Mouse (Mus musculus) liver, embryonic 16.5 days (tissue): ENCODE results near the gene Gmppa. TPM values are rescaled to one million over a fixed set of nuclear protein-coding genes. Genes with fewer than 3 reads are reported as not detected.

ENCODE experiments used
- ATAC-seq: fragments of 200-750 bp; cut with Nextera tagmentation; 2 replicates; pipeline ENCODE4 v1.8.0; 2017; ENCODE audit warnings: low read depth, mild to moderate bottlenecking, moderate number of reproducible peaks, moderate library complexity
- H3K27ac ChIP-seq: fragments of 300-500 bp; sonication (generic); 2 replicates; pipeline ENCODE4 v1.5.1; 2014; ENCODE audit warnings: mild to moderate bottlenecking, low read length
- H3K27me3 ChIP-seq: fragments of 300-500 bp; sonication (generic); 2 replicates; pipeline ENCODE4 v1.6.1; 2014; ENCODE audit warnings: low read depth, low read length, mixed read lengths; ENCODE audit not compliant: control insufficient read depth, insufficient read depth
- H3K36me3 ChIP-seq: fragments of 300-500 bp; sonication (generic); 2 replicates; pipeline ENCODE4 v1.6.1; 2014; ENCODE audit warnings: mild to moderate bottlenecking; ENCODE audit not compliant: control insufficient read depth, insufficient read depth
- H3K4me1 ChIP-seq: fragments of 300-500 bp; sonication (generic); 2 replicates; pipeline ENCODE4 v1.6.1; 2014; ENCODE audit warnings: low read depth, low read length, mixed read lengths; ENCODE audit not compliant: control insufficient read depth
- H3K4me2 ChIP-seq: fragments of 300-500 bp; sonication (generic); 2 replicates; pipeline ENCODE4 v1.6.1; 2014; ENCODE audit warnings: low read depth, low read length, mixed read lengths
- H3K4me3 ChIP-seq: fragments of 300-500 bp; sonication (generic); 2 replicates; pipeline ENCODE4 v1.5.1; 2014; ENCODE audit warnings: low read depth, mild to moderate bottlenecking, low read length
- H3K9ac ChIP-seq: fragments of 300-500 bp; sonication (generic); 2 replicates; pipeline ENCODE4 v1.6.1; 2014; ENCODE audit warnings: low read depth, low read length
- H3K9me3 ChIP-seq: fragments of 300-500 bp; sonication (generic); replicated peaks from 2 replicates; pipeline ENCODE4 v1.6.1; 2016; ENCODE audit warnings: low read length; ENCODE audit not compliant: control insufficient read depth
- WGBS: fragments of 180-500 bp; shearing (Covaris S2); extraction: QIAGEN DNeasy Blood & Tissue Kit; methylation state at CpG from one replicate; pipeline ENCODE4 v1.1.7; 2014; ENCODE audit not compliant: insufficient replicate concordance; 5-methylcytosine and 5-hydroxymethylcytosine counted together
- polyA plus RNA-seq: library from polyadenylated mRNA; unstranded; fragments of >200 nt; fragmentation: Nextera tagmentation; extraction: Ambion mirVana; gene quantifications from 2 replicates; pipeline ENCODE4 v1.2.1, GENCODE M21; 2015

Gmppa gene
- polyA plus RNA-seq, 1 experiment from 2014 or later: 35.7 TPM

DNA sequence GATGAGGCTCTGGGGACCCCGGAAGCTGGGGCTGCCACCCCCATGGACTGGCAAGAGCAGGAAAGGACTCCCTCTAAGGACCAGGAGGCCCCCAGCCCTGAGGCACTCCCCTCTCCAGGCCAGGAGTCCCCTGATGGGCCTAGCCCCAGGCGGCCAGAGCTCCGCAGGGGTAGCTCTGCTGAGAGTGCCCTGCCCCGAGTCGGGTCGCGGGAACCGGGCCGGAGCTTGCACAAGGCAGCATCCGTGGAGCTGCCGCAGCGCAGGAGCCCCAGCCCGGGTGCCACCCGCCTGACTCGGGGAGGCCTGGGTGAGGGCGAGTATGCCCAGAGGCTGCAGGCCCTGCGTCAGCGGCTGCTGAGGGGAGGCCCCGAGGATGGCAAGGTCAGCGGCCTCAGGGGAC, 13.9 kb upstream of the Gmppa start:
- no peak for ATAC-seq
- Histone ChIP-seq H3K27ac (no peak overlapping the region), H3K36me3 (no peaks in the 10 kb centered on the region), H3K4me3 (no peak overlapping the region), H3K4me1 (no peaks in the 10 kb centered on the region; the same call in none of the 2 replicates), H3K9ac (no peak overlapping the region), H3K4me2 (no peak overlapping the region), H3K9me3 (no peaks in the 10 kb centered on the region), H3K27me3 (peaks cover 51% of the 10 kb centered on the region)
- WGBS: 16% methylated on average over 20 of the region's 20 CpGs

DNA sequence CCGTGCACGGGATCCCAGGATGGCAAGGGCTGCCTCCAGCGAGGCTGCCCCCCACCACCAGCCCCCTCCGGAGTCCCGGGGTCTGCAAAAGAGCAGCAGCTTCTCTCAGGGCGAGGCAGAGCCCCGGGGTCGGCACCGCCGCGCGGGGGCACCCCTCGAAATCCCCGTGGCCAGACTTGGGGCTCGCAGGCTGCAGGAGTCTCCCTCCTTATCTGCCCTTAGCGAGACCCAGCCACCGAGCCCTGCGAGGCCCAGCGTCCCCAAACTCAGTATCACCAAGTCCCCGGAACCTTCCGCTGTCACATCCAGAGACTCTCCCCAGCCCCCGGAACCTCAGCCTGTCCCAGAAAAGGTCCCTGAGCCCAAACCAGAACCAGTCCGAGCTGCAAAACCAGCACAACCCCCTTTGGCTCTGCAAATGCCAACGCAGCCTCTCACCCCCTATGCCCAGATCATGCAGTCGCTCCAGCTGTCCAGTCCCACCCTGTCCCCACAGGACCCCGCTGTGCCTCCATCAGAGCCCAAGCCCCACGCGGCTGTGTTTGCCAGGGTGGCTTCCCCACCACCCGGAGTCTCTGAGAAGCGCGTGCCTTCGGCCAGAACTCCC, 13.4 kb upstream of the Gmppa start:
- H3K27me3 ChIP-seq: peaks cover 51% of the 10 kb centered on the region
- H3K27ac ChIP-seq: no peak overlapping the region
- no peaks in the 10 kb centered on the region for H3K36me3 ChIP-seq
- WGBS: 3% methylated on average over 32 of the region's 32 CpGs
- H3K4me3 ChIP-seq: peak overlapping the region; percentile 27
- no peak overlapping the region for H3K9ac ChIP-seq
- no peaks in the 10 kb centered on the region; the same call in none of the 2 replicates for H3K4me1 ChIP-seq
- no peak for ATAC-seq
- peak overlapping the region; percentile 55 for H3K4me2 ChIP-seq
- H3K9me3 ChIP-seq: no peaks in the 10 kb centered on the region

DNA sequence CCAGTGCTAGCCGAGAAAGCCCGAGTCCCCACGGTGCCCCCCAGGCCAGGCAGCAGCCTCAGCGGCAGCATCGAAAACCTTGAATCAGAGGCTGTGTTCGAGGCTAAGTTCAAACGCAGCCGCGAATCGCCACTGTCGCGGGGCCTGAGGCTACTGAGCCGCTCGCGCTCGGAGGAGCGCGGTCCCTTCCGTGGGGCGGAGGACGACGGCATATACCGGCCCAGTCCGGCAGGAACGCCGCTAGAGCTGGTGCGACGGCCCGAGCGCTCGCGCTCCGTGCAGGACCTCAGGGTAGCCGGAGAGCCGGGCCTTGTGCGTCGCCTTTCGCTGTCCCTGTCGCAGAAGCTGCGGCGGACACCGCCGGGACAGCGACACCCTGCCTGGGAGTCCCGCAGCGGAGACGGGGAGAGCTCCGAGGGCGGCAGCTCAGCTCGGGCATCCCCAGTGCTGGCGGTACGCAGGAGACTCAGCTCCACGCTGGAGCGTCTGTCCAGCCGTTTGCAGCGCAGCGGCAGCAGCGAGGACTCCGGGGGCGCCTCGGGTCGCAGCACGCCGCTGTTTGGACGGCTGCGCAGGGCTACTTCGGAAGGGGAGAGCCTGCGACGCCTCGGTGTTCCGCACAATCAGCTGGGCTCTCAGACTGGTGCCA, 12.8 kb upstream of the Gmppa start:
- Histone ChIP-seq H3K9me3 (no peaks in the 10 kb centered on the region), H3K4me1 (no peaks in the 10 kb centered on the region; the same call in none of the 2 replicates), H3K27ac (no peak overlapping the region), H3K36me3 (no peaks in the 10 kb centered on the region), H3K9ac (no peak overlapping the region), H3K4me3 (peak overlapping the region; percentile 27), H3K4me2 (peak overlapping the region; percentile 55), H3K27me3 (peaks cover 51% of the 10 kb centered on the region)
- peak; percentile 37; the same call in 1 of the 2 replicates for ATAC-seq
- 1% methylated on average over 71 of the region's 71 CpGs for WGBS

DNA sequence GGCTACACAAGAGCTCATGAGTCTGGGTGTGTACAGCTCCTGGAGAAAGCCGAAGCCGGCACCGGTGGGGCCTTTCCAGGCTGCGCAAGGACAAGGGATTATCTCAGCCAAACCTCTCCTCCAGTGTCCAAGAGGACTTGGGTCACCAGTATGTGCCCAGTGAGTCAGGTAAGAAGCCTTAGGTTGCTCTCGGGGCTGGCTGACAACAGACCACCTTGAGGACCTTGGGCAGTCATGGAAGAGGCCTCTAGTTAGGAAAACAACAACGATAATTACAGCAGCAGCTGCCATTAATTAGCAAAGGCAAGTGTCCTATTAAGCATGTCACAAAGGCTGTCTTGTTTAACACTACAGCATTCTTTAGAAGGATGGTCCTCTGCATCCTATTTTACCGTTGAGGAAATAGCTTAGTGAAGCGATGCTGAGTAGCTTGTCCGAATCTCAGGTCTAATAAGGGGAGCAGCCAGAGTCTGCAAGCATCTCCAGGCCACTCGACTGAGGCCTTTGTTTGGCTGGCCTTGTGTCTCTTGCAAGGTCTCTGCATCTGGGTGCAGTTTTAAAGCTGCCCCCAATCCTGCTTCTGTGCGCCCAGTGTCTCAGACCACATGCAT, 11.8 kb upstream of the Gmppa start:
- Histone ChIP-seq H3K9ac (no peak overlapping the region), H3K27ac (no peak overlapping the region), H3K36me3 (no peaks in the 10 kb centered on the region), H3K27me3 (peaks cover 51% of the 10 kb centered on the region), H3K4me1 (no peaks in the 10 kb centered on the region; the same call in none of the 2 replicates), H3K9me3 (no peaks in the 10 kb centered on the region), H3K4me2 (no peak overlapping the region), H3K4me3 (no peak overlapping the region)
- no peak for ATAC-seq
- 58% methylated on average over 11 of the region's 11 CpGs for WGBS

DNA sequence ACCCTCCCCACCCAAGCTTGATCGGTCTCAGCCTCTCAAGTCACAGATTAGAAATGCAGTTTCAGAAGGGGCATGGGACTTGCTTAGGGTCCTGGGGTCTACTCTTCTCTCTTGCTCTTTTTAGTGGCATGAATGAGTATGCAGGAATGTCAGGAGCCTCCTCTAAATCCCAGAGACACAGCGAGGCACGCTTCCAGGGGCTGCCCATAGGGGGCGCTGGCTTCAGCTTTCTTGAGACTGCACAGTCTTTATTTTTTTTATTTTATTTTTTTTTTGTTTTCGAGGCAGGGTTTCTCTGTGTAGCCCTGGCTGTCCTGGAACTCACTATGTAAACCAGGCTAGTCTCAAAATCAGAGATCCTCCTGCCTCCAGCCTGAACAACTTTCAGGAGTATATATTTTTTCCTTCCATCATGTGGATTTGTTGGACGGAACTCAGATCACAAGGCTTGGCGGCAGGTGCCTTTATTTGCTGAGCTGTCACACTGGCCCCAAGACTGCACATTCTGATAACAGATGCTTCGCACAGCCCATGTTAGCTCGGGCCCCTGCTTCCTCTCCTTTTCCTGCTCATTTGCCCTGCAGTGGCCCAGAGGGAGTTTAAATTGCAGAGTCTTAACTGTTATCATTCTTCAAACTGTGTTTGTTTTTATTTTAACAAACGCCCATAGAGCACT, 9.8 kb upstream of the Gmppa start:
- WGBS: 13% methylated on average over 10 of the region's 10 CpGs
- no peak for ATAC-seq
- H3K9ac ChIP-seq: no peak overlapping the region
- no peaks in the 10 kb centered on the region for H3K9me3 ChIP-seq
- H3K36me3 ChIP-seq: no peaks in the 10 kb centered on the region
- H3K27ac ChIP-seq: no peak overlapping the region
- H3K4me1 ChIP-seq: no peaks in the 10 kb centered on the region; the same call in none of the 2 replicates
- no peak overlapping the region for H3K4me3 ChIP-seq
- H3K27me3 ChIP-seq: peaks cover 48% of the 10 kb centered on the region
- no peak overlapping the region for H3K4me2 ChIP-seq

DNA sequence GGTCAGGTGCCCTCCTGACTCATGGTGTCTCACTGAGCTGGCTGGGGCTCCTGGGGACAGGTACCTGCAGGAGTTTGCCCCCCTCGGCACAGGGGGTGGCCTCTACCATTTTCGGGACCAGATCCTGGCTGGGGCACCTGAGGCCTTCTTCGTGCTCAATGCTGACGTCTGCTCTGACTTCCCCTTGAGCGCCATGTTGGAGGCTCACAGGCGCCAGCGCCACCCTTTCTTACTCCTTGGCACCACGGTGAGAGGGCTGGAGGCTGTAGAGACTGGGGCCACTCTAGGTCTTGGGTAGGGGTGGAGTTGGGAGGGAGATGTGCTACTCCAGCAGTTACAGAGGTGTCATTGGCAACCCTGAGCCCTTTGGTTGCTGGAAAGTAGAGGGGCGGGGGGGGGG, 3.1 kb downstream of the Gmppa start:
- Histone ChIP-seq H3K4me1 (peaks cover 13% of the 10 kb centered on the region), H3K36me3 (no peaks in the 10 kb centered on the region; the same call in 1 of the 2 replicates), H3K4me2 (no peak overlapping the region), H3K9ac (no peak overlapping the region), H3K27me3 (no peaks in the 10 kb centered on the region), H3K27ac (no peak overlapping the region), H3K4me3 (no peak overlapping the region), H3K9me3 (no peaks in the 10 kb centered on the region)
- ATAC-seq: no peak
- 80% methylated on average over 8 of the region's 9 CpGs for WGBS

DNA sequence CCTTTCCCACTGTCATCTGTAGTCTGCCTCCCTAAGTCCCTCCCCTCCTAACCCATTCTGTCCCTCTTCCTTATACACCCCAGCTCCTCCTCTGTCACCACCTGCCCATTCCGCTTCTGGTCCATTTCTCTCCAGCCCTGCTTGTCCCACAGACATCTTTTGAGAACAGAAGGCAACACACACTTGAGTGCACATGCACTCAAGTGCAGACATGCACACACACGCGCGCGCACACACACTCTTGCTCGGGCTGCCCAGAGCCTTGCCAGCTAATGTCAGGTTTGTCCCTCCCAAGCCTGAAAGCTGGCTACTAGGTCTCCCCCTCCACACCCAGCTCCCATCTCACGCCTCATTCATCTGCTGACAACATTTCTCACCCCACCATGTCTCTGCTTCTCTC, 4.9 kb downstream of the Gmppa start:
- peaks cover 22% of the 10 kb centered on the region for H3K4me1 ChIP-seq
- 84% methylated on average over 7 of the region's 7 CpGs for WGBS

DNA sequence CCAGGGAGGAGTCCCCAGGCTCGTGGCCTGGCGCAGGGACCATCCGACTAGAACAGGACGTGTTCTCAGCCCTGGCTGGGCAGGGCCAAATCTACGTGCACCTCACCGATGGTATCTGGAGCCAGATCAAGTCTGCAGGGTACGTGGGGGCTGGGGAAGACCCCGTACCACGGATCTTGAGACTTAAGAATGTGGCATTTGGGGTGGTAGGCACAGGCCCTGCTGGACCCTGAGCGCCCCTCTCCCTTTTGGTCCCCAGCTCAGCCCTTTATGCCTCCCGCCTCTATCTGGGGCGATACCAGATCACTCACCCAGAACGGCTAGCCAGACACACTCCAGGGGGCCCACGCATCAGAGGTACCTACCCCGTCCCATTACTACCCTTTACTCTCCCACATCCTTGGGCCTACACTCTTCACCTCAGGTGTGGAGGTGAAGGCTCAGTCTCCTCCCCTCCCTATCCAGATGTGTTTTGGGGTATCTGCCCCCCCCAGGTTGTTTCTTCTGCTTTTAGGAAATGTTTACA, 5.8 kb downstream of the Gmppa start:
- Histone ChIP-seq H3K4me1 (peaks cover 27% of the 10 kb centered on the region), H3K4me3 (no peak overlapping the region), H3K9ac (no peak overlapping the region), H3K27me3 (peaks cover 5% of the 10 kb centered on the region), H3K4me2 (no peak overlapping the region), H3K36me3 (no peaks in the 10 kb centered on the region; the same call in 1 of the 2 replicates), H3K9me3 (no peaks in the 10 kb centered on the region), H3K27ac (no peak overlapping the region)
- ATAC-seq: no peak
- 77% methylated on average over 15 of the region's 15 CpGs for WGBS

More for the DNA sequence above, 4.9 kb downstream of the Gmppa start:
- Histone ChIP-seq H3K9me3 (no peaks in the 10 kb centered on the region), H3K4me3 (no peak overlapping the region), H3K27ac (no peak overlapping the region), H3K27me3 (no peaks in the 10 kb centered on the region), H3K4me2 (no peak overlapping the region), H3K36me3 (no peaks in the 10 kb centered on the region; the same call in 1 of the 2 replicates), H3K9ac (no peak overlapping the region)
- ATAC-seq: no peak
